Mouse (Mus musculus): Measurements from ENCODE around the gene Dlx6. TPM values are rescaled to one million over a fixed set of nuclear protein-coding genes. Genes with fewer than 3 reads are reported as not detected.

Dlx6 gene
- polyA plus RNA-seq, 1 experiment from 2014 or later: not detected

DNA sequence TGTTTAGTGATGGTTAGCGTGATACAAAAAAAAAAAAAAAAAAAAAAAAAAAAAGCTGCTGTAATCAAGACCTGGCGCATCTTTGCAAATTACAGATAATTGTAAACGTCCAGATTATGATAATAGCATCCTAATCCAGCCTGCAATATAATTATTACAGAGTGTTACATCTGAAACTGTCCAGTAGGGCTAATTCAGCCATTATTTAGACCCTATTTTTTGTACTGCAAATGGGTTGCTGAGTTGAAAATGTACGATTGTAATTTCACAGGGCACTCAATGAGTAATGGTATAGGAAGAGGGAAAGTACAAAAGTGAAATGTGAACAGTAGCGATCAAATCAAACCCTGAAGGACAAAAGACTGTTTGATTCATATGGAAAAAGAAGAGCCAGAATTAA is 8.6 kb downstream of the Dlx6 start:
- no peaks in the 10 kb centered on the region for H3K9me3 ChIP-seq (replicated peaks)
- H3K4me3 ChIP-seq (replicated peaks): no peak overlapping the region
- WGBS (ENCODE audit: insufficient replicate concordance): 5% methylated on average over 5 of the region's 5 CpGs
- no peaks in the 10 kb centered on the region for H3K4me1 ChIP-seq (replicated peaks)
- peaks cover 98% of the 10 kb centered on the region for H3K27me3 ChIP-seq
- no peak overlapping the region for H3K27ac ChIP-seq
- no peak overlapping the region for H3K9ac ChIP-seq
- no peak for DNase-seq
- H3K36me3 ChIP-seq: no peaks in the 10 kb centered on the region
- no peak overlapping the region for H3K4me2 ChIP-seq
- no peak for ATAC-seq (ENCODE audit: low read depth)

DNA sequence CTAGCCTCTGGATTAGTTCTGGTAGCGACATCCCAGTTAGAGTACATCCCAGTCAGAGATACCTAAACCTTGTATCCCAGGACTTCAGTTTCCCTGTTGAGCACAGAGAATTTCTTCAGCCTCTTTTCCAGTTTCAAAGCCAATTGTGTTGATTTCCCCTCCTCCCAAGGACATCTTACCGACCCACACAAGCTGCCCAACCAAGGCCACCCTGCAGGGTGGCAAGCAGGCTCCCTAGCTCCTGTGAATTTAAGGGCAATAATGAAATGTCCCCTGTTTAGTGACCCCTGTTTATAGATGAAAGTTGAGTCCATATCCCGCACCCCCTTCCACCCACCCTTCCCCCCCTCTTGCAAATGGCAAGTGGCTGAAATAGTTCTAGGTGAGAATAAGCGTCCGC is 9.7 kb downstream of the Dlx6 start:
- H3K9me3 ChIP-seq (replicated peaks): no peaks in the 10 kb centered on the region
- ATAC-seq (ENCODE audit: low read depth) (no peak), DNase-seq (no peak)
- no peak overlapping the region for H3K4me3 ChIP-seq (replicated peaks)
- no peaks in the 10 kb centered on the region for H3K36me3 ChIP-seq
- WGBS (ENCODE audit: insufficient replicate concordance): 0% methylated on average over 5 of the region's 5 CpGs
- H3K4me2 ChIP-seq: no peak overlapping the region
- H3K27ac ChIP-seq: no peak overlapping the region
- no peaks in the 10 kb centered on the region for H3K4me1 ChIP-seq (replicated peaks)
- peaks cover 99% of the 10 kb centered on the region for H3K27me3 ChIP-seq
- no peak overlapping the region for H3K9ac ChIP-seq

DNA sequence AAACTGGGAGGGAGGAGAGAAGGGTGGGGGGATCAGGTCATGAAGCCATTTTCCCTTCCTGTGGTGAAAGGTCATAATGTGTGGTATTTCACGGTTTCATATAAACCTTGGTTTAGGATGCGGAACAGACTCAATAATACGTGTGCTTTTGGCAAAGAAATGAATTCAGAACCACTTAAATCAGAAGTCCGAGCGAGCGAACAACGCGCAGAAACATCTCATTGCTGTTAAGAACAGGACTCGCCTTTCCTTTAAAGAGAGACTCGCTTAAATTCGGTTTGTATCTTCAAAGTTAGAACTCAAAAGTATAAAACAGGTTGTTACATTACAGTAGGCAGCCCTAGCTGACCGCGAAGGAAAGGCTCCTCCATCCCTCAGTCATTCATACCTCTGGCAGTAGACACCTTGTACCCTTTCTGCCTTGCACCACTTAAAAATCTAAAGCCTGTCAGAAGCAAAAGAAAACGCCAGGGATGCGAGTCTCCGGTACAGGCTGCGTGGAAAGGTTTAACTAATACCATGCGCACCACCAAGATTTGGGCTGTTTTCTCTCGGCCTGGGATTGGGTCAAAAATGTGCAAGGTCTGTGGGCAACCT is 10.4 kb downstream of the Dlx6 start:
- no peak overlapping the region for H3K9ac ChIP-seq
- no peak for ATAC-seq (ENCODE audit: low read depth)

DNA sequence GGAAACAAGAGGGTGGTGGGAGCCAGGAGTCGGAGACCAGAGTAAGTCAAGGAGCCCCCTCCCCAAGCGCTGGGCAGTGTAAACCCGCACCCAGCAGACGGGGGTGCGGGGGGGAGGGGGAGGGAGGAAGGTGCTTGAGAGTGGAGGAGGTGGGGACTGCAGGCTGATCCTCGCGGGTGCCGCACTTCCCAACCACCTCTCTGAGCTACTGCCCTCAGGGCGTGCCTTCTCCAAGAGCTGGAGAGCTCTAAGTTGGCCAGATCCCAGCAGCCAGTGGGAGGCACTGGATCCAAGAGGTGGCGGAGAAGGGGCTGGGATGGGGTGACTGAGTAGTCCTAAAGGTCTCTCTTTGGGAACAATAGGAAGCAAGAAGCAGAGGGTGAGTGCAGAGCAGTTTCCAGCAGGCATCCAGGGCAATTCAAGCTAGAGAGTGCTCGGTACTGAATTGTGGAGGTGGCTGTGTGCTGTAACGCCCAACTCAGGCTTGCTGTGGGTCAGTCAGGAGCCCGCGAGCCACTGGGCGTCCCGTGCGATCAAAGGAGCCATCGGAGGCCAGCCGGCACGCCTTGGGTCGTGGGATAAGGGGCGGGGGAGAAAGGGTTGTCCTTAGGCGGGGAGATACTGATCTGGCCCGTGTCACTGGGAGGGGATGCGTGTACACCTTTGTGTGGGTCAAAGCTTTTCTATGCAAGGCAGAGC is 11.1 kb downstream of the Dlx6 start:
- 3% methylated on average over 25 of the region's 25 CpGs for WGBS (ENCODE audit: insufficient replicate concordance)
- no peak overlapping the region for H3K9ac ChIP-seq
- no peak for DNase-seq
- no peak overlapping the region for H3K4me3 ChIP-seq (replicated peaks)
- H3K36me3 ChIP-seq: no peaks in the 10 kb centered on the region
- peaks cover 100% of the 10 kb centered on the region for H3K27me3 ChIP-seq
- no peak for ATAC-seq (ENCODE audit: low read depth)
- no peak overlapping the region for H3K27ac ChIP-seq
- no peaks in the 10 kb centered on the region for H3K4me1 ChIP-seq (replicated peaks)
- no peaks in the 10 kb centered on the region for H3K9me3 ChIP-seq (replicated peaks)
- H3K4me2 ChIP-seq: no peak overlapping the region

More for the DNA sequence above, 10.4 kb downstream of the Dlx6 start:
- peaks cover 100% of the 10 kb centered on the region for H3K27me3 ChIP-seq
- 3% methylated on average over 19 of the region's 19 CpGs for WGBS (ENCODE audit: insufficient replicate concordance)
- H3K9me3 ChIP-seq (replicated peaks): no peaks in the 10 kb centered on the region
- H3K36me3 ChIP-seq: no peaks in the 10 kb centered on the region
- H3K27ac ChIP-seq: no peak overlapping the region
- H3K4me2 ChIP-seq: no peak overlapping the region
- DNase-seq: no peak
- H3K4me1 ChIP-seq (replicated peaks): no peaks in the 10 kb centered on the region
- H3K4me3 ChIP-seq (replicated peaks): no peak overlapping the region

DNA sequence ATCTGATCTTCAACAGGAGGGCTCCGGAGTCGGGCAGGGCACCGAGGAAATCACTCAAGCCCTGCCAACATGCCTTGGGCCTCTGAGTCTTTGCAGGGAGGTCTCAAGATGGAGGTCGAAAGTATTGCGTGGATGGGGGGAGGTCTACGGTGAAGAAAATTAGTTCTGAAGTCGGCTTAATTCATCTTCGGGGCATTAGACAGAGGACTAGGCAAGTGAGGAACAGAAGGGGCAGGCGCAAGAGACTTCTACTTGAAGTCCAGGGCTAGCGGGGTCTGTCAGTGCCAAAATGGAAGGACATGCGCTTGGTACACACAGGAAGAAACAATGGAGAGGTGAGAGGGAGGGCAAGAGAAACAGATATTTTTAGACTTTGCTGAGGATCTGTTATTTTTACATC is 12.0 kb downstream of the Dlx6 start:
- 4% methylated on average over 11 of the region's 11 CpGs for WGBS (ENCODE audit: insufficient replicate concordance)
- no peaks in the 10 kb centered on the region for H3K9me3 ChIP-seq (replicated peaks)
- no peaks in the 10 kb centered on the region for H3K36me3 ChIP-seq
- no peak overlapping the region for H3K4me2 ChIP-seq
- H3K27ac ChIP-seq: no peak overlapping the region
- peaks cover 100% of the 10 kb centered on the region for H3K27me3 ChIP-seq
- no peaks in the 10 kb centered on the region for H3K4me1 ChIP-seq (replicated peaks)
- no peak for DNase-seq
- no peak for ATAC-seq (ENCODE audit: low read depth)
- no peak overlapping the region for H3K9ac ChIP-seq
- no peak overlapping the region for H3K4me3 ChIP-seq (replicated peaks)

DNA sequence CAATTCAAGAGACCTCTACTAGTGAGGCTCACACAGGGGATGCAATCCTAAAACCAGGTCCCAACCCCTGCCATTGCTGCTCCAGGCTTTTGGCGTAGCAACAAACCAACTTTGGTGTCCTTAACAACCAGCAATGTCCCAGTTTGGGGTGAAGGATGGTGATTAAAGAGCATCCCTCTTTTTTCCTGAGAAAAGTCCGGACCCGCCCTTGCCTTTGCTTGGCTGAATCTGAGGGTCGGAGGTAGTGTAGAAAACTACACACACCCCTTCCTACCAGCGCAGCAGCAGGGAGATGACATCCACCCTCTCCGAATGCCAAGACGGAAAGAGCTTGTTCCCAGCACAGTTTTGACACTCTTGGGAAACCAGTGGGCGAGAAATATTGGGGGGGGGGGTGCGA is 12.5 kb downstream of the Dlx6 start:
- Histone ChIP-seq H3K9me3 (replicated peaks) (no peaks in the 10 kb centered on the region), H3K4me3 (replicated peaks) (no peak overlapping the region), H3K4me1 (replicated peaks) (no peaks in the 10 kb centered on the region), H3K27ac (no peak overlapping the region), H3K9ac (no peak overlapping the region), H3K4me2 (no peak overlapping the region), H3K36me3 (no peaks in the 10 kb centered on the region), H3K27me3 (peaks cover 100% of the 10 kb centered on the region)
- WGBS (ENCODE audit: insufficient replicate concordance): 5% methylated on average over 9 of the region's 9 CpGs
- ATAC-seq (ENCODE audit: low read depth) (no peak), DNase-seq (no peak)

DNA sequence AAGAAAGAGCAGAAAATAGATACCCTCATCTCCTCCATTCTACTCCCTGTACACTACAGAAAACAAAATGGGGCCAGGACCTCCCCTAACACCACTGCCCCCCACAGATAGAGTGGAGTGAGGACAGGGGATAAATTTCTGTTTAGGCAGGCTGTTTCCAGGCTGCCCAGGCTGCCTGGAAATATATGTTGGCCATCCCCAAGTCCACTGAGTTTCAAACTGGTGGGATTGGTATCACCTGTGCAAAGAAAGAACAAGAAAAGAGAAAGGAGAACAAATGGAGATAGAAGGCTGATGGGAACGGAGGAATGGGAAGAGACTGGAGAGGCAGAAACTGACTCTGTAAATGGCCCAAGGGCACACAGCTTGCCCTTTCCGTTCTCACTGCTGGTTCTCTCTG is 13.1 kb downstream of the Dlx6 start:
- Histone ChIP-seq H3K27me3 (peaks cover 100% of the 10 kb centered on the region), H3K4me1 (replicated peaks) (no peaks in the 10 kb centered on the region), H3K4me2 (no peak overlapping the region), H3K36me3 (no peaks in the 10 kb centered on the region), H3K9me3 (replicated peaks) (no peaks in the 10 kb centered on the region), H3K9ac (no peak overlapping the region), H3K4me3 (replicated peaks) (no peak overlapping the region), H3K27ac (no peak overlapping the region)
- 7% methylated on average over 2 of the region's 2 CpGs for WGBS (ENCODE audit: insufficient replicate concordance)
- no peak for ATAC-seq (ENCODE audit: low read depth)
- no peak for DNase-seq

DNA sequence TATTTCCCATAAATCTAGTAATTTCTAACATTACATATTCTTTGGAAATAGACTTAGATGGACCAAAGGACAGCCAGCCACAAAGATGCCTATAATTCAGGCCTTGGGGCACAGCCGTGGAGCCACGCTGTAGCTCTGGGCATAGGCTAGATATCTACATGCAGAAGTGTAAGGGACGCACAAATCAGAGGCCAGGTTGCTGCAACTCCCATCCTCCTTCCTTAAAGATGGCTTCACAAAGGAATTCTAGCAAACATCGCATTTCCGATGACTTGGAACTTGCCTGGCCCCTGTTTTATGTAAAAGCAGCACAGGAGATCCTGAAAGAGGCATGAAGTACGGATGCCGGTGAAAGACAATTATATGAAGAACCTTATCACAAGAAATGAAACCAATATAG is 13.6 kb downstream of the Dlx6 start:
- no peaks in the 10 kb centered on the region for H3K4me1 ChIP-seq (replicated peaks)
- no peak for DNase-seq
- H3K4me2 ChIP-seq: no peak overlapping the region
- no peaks in the 10 kb centered on the region for H3K36me3 ChIP-seq
- no peak overlapping the region for H3K27ac ChIP-seq
- ATAC-seq (ENCODE audit: low read depth): no peak
- 5% methylated on average over 7 of the region's 7 CpGs for WGBS (ENCODE audit: insufficient replicate concordance)
- H3K9me3 ChIP-seq (replicated peaks): no peaks in the 10 kb centered on the region
- no peak overlapping the region for H3K4me3 ChIP-seq (replicated peaks)
- H3K27me3 ChIP-seq: peaks cover 100% of the 10 kb centered on the region
- H3K9ac ChIP-seq: no peak overlapping the region

DNA sequence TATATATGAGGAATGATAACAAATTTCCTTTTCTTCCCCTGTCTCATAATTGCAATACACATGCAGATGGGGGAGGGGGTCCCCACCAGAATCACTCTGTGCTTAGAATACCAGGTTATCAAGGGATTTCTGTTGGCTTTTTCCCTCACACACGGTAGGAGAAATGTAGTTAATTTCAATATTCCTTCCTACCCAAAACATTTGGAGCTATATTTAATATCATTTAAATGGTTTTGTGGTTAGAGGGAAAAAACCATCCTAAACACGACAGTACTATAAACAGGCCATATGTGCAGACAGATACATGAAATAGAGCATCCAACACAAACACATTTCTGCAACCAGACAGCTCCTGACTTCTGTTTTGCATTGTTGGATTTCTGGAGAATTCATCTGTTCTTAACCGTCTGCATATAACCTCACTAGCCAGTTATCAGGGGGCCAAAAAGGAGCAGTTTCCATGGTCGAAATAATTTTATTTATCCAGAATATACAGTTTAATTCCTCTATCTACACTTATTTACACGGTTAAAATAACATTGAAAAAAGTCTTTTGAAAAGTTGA is 14.3 kb downstream of the Dlx6 start:
- no peak for DNase-seq
- Histone ChIP-seq H3K4me2 (no peak overlapping the region), H3K27me3 (peaks cover 100% of the 10 kb centered on the region), H3K36me3 (no peaks in the 10 kb centered on the region), H3K4me3 (replicated peaks) (no peak overlapping the region), H3K9me3 (replicated peaks) (no peaks in the 10 kb centered on the region), H3K9ac (no peak overlapping the region), H3K27ac (no peak overlapping the region), H3K4me1 (replicated peaks) (no peaks in the 10 kb centered on the region)
- 8% methylated on average over 5 of the region's 5 CpGs for WGBS (ENCODE audit: insufficient replicate concordance)
- no peak for ATAC-seq (ENCODE audit: low read depth)

DNA sequence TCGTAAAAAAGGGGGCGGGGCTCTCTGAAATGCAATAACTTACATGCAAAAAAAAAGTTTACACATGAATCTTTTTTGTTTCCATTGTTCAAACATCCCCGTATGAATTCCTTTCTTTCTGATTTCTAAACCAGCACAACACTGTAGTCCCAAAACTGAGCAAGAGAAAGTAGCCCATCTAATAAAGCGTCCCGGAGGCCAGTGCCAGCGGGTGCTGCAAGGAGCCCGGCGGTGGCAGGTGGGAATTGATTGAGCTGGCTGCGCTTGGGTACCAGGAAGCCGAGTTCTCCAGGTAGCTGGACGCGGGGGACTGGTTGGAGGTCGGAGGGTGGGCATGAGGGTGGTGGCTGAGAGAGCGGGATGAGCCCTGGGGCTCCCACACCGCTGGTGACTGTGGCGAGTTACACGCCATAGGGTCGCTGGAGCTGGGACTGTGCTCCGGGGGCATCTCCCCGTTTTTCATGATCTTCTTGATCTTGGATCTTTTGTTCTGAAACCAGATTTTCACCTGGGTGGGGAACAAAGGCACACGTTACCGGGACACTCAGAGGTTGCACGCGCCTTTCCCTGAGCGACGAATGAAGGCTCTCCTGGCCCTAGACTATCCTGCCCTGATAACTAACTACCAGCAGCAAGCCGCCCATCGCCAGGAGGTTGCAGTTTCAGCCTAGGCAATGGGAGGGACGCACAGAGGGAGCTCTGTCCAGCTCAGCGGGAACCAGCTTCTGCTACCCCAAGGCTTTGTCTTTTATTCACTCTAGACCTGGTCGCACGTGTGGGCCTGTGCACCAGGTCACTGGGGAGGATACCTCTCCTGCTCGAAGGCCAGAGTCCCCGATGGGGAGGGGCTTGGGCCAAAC is 15.1 kb downstream of the Dlx6 start:
- Histone ChIP-seq H3K27ac (no peak overlapping the region), H3K9ac (no peak overlapping the region), H3K9me3 (replicated peaks) (no peaks in the 10 kb centered on the region), H3K27me3 (peaks cover 100% of the 10 kb centered on the region), H3K4me3 (replicated peaks) (no peak overlapping the region), H3K4me2 (no peak overlapping the region), H3K4me1 (replicated peaks) (no peaks in the 10 kb centered on the region), H3K36me3 (no peaks in the 10 kb centered on the region)
- ATAC-seq (ENCODE audit: low read depth) (no peak), DNase-seq (no peak)
- whole genome bisulfite sequencing (ENCODE audit: insufficient replicate concordance): 1% methylated on average over 33 of the region's 34 CpGs

DNA sequence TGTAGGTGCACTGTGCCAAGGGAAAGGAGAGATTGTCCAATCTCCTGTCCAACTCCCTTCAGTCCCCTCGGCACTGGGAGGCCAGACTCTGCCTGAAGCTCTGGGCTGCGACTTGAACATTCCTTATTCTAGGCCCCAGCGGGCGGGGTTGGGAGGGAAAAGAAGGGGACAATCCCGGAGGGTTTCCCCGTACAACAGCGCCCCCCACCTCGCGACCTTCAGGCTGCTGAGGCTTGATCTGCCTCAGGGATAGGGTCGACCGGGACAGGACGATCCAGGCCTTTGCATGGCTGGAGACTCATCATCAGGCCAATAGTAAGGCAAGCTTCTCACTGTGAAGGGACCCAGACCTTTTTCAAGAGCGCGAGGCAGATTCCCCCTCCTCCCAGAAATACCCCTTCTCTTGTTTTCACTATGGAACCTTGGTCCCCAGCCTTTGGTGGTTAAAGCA is 15.7 kb downstream of the Dlx6 start:
- WGBS (ENCODE audit: insufficient replicate concordance): 1% methylated on average over 14 of the region's 14 CpGs
- no peaks in the 10 kb centered on the region for H3K36me3 ChIP-seq
- DNase-seq (no peak), ATAC-seq (ENCODE audit: low read depth) (no peak)
- H3K27ac ChIP-seq: no peak overlapping the region
- peaks cover 100% of the 10 kb centered on the region for H3K27me3 ChIP-seq
- H3K4me1 ChIP-seq (replicated peaks): no peaks in the 10 kb centered on the region
- no peak overlapping the region for H3K4me2 ChIP-seq
- H3K9ac ChIP-seq: no peak overlapping the region
- no peaks in the 10 kb centered on the region for H3K9me3 ChIP-seq (replicated peaks)
- H3K4me3 ChIP-seq (replicated peaks): no peak overlapping the region
